Mouse (Mus musculus) NIH3T3 (cell line): ENCODE results near the gene Uba7.

ENCODE experiments used
- DNase-seq: peaks from one replicate; pipeline ENCODE4 v3.0.0-alpha.2; 2012; ENCODE audit warnings: low read depth

Gene Uba7

GRCm38 (mm10) chr9:107975399-107976386 lies at the start of gene Uba7:
Uba7 (plus strand) TSS chr9:107975505.
- DNase-seq = peak; percentile 72

- DNase-seq = peak; percentile 30
These were observed 48.3 kb upstream of the Uba7 start for GRCm38 (mm10) chr9:107926920-107927420.

- no peak for DNase-seq
These were observed 47.6 kb upstream of the Uba7 start for GRCm38 (mm10) chr9:107927749-107928148.

- DNase-seq = no peak
These were observed 47.1 kb upstream of the Uba7 start, which contains the start of gene Actl11 for GRCm38 (mm10) chr9:107928169-107928568. Actl11 (plus strand) TSS chr9:107928469.

- DNase-seq = no peak
These were observed 43.1 kb upstream of the Uba7 start for GRCm38 (mm10) chr9:107932221-107932620.

- no peak for DNase-seq
These were observed 41.2 kb upstream of the Uba7 start for GRCm38 (mm10) chr9:107934146-107934545.

GRCm38 (mm10) chr9:107935374-107935773 lies 39.9 kb upstream of the Uba7 start, which contains the start of gene Camkv:
Camkv (plus strand) TSS chr9:107935674.
- DNase-seq = no peak

- DNase-seq = no peak
These were observed 39.5 kb upstream of the Uba7 start for GRCm38 (mm10) chr9:107935790-107936214.

- no peak for DNase-seq
These were observed 39.0 kb upstream of the Uba7 start for GRCm38 (mm10) chr9:107936215-107936822.

- DNase-seq = no peak
These were observed 38.5 kb upstream of the Uba7 start for GRCm38 (mm10) chr9:107936831-107937230.

- no peak for DNase-seq
These were observed 27.8 kb upstream of the Uba7 start for GRCm38 (mm10) chr9:107947241-107948194.

GRCm38 (mm10) chr9:107949184-107949921 lies 26.0 kb upstream of the Uba7 start:
- DNase-seq = no peak

- no peak for DNase-seq
These were observed 25.4 kb upstream of the Uba7 start, which contains the start of gene Traip for GRCm38 (mm10) chr9:107949922-107950235. Traip (plus strand) TSS chr9:107950136.

GRCm38 (mm10) chr9:107950460-107951355 lies 24.6 kb upstream of the Uba7 start:
- DNase-seq = peak; percentile 93

- peak; percentile 87 for DNase-seq
These were observed 19.6 kb upstream of the Uba7 start for GRCm38 (mm10) chr9:107955613-107956289.

- DNase-seq = no peak
These were observed 18.2 kb upstream of the Uba7 start for GRCm38 (mm10) chr9:107957141-107957540.

GRCm38 (mm10) chr9:107959896-107960295 lies 15.4 kb upstream of the Uba7 start:
- no peak for DNase-seq

- no peak for DNase-seq
These were observed 14.4 kb upstream of the Uba7 start for GRCm38 (mm10) chr9:107960928-107961327.

GRCm38 (mm10) chr9:107961351-107961762 lies 13.9 kb upstream of the Uba7 start:
- DNase-seq = no peak
